Mouse (Mus musculus) brain, adult 2 months (tissue): ENCODE measurements at regions not wholly inside any gene's neighbourhood (a gene's known extent, or its start where the extent isn't known, plus 50 kb on each side); places are given as distances from the start of the nearest gene placed in this dataset.

Experiments
- DNase-seq: peaks from one replicate; pipeline ENCODE4 v3.0.0; 2011; ENCODE audit warnings: low read depth, low spot score

DNA sequence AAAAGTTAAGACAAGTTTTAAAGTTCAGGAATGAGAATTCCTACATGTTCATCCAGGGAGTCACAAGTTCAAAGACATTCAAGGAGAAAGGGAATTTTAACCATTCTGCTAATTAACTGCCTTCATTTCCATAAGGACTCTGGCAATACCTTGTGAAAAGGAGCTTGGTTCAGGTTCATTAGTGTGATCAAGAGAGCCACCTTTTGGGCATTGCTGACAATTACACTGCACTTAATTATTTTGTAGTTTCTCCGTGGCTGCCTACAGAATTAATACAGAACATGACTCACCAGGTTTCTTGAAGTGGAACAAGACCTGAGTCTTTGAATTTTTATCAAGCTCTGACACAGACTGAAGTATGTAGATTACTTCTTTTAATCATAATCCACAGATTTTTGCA lies 52.4 kb upstream of the Ankef1 start:
- DNase-seq: peak; percentile 85
